Mouse (Mus musculus): ENCODE data around the gene Kptn.

Gene Kptn

GRCm38 (mm10) chr7:16125829-16126228 lies 6.1 kb downstream of the Kptn start:
- no peak for DNase-seq

GRCm38 (mm10) chr7:16128344-16128743 lies 8.6 kb downstream of the Kptn start:
- DNase-seq, result no peak

GRCm38 (mm10) chr7:16128899-16129298 lies 9.2 kb downstream of the Kptn start:
- DNase-seq, result no peak

GRCm38 (mm10) chr7:16129421-16129845 lies 9.7 kb downstream of the Kptn start, which contains the start of gene Slc8a2:
Gene Slc8a2, plus strand, starts transcription at chr7:16129826.
- DNase-seq, result peak; percentile 88

GRCm38 (mm10) chr7:16129846-16130691 lies 10.4 kb downstream of the Kptn start:
- peak; percentile 75 for DNase-seq

- DNase-seq, result no peak
Observed at GRCm38 (mm10) chr7:16130956-16131634, 11.4 kb downstream of the Kptn start.

GRCm38 (mm10) chr7:16132161-16132581 lies 12.5 kb downstream of the Kptn start:
- no peak for DNase-seq

GRCm38 (mm10) chr7:16132926-16133325 lies 13.2 kb downstream of the Kptn start:
- DNase-seq, result no peak

- no peak for DNase-seq
Observed at GRCm38 (mm10) chr7:16133691-16134090, 14.0 kb downstream of the Kptn start.

- no peak for DNase-seq
Observed at GRCm38 (mm10) chr7:16134951-16135392, 15.3 kb downstream of the Kptn start.

GRCm38 (mm10) chr7:16146489-16147410 lies 27.1 kb downstream of the Kptn start:
- DNase-seq, result no peak

- DNase-seq, result peak; percentile 90
Observed at GRCm38 (mm10) chr7:16147643-16148042, 27.9 kb downstream of the Kptn start.

- DNase-seq, result no peak
Observed at GRCm38 (mm10) chr7:16149241-16149640, 29.5 kb downstream of the Kptn start.

GRCm38 (mm10) chr7:16150191-16151145 lies 30.8 kb downstream of the Kptn start:
- DNase-seq, result no peak

- DNase-seq, result peak; percentile 63
Observed at GRCm38 (mm10) chr7:16153522-16153921, 33.8 kb downstream of the Kptn start.

- DNase-seq, result no peak
Observed at GRCm38 (mm10) chr7:16155132-16155872, 35.6 kb downstream of the Kptn start.

- no peak for DNase-seq
Observed at GRCm38 (mm10) chr7:16156105-16156714, 36.5 kb downstream of the Kptn start.

- no peak for DNase-seq
Observed at GRCm38 (mm10) chr7:16158735-16159134, 39.0 kb downstream of the Kptn start.

- DNase-seq, result no peak
Observed at GRCm38 (mm10) chr7:16160702-16161101, 41.0 kb downstream of the Kptn start.

GRCm38 (mm10) chr7:16161302-16161701 lies 41.6 kb downstream of the Kptn start:
- no peak for DNase-seq

Data from kidney, postnatal 10 days (tissue).